Mouse (Mus musculus): ENCODE measurements around the gene Dennd4a. TPM values are rescaled to one million over a fixed set of nuclear protein-coding genes. Genes with fewer than 3 reads are reported as not detected.

Gene Dennd4a
- polyA plus RNA-seq, 1 experiment from 2014 or later: 6.1 TPM

DNA sequence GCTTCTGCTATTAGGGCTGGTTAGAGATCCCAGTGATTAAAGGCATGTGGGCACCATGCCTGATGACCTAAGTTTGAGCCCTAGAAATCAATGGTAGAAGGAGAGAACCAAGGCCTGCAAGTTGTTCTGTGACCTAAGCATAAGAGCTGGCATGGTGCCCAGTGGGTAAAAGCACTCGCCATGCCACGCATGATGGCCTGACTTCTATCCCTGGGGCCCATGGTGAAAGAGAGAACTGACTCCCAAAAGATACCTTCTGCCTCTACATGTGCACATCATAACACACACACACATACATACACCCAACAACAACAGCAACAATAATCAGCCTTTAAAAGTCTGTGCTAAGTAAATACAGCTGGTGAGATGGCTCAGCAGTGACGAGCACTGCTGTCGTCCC is 102.3 kb downstream of the Dennd4a start:
- WGBS: 96% methylated on average over 4 of the region's 4 CpGs
- Histone ChIP-seq H3K9me3 (ENCODE audit: control insufficient read depth, low read length) (no peaks in the 10 kb centered on the region), H3K9ac (ENCODE audit: low read depth, low read length) (no peak overlapping the region)

DNA sequence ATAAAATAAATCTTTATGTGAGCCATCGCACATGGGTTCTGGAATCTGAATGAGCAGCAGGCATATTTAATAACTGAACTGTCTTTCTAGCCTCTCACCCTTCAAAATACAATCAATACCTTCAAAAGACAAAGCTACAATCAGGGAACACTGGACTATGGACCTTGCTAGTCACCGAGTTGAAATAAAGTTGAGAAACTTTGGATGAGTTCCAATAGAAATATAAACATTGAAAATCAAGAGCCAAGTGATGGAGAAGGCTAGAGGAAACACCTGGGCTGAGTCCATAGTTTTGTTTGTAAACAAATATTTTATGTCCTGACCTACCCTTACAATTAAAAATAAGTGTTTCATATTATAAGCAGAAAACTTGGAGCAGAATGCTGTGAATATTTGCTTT is 102.8 kb downstream of the Dennd4a start:
- no peak for ATAC-seq (ENCODE audit: low FRiP score, low TSS enrichment)
- WGBS: 78% methylated on average over 2 of the region's 2 CpGs

More for the DNA sequence above, 102.3 kb downstream of the Dennd4a start:
- no peak overlapping the region for H3K27ac ChIP-seq (ENCODE audit: low read depth, low read length)
- no peak overlapping the region for H3K4me2 ChIP-seq (replicated peaks; ENCODE audit: low read depth, low read length)
- ATAC-seq (ENCODE audit: low FRiP score, low TSS enrichment): no peak
- H3K36me3 ChIP-seq (ENCODE audit: control insufficient read depth, insufficient read depth, low read length): no peaks in the 10 kb centered on the region; the same call in 1 of the 2 replicates
- no peak overlapping the region for H3K4me3 ChIP-seq (ENCODE audit: low read length)
- no peaks in the 10 kb centered on the region for H3K4me1 ChIP-seq (ENCODE audit: control insufficient read depth, insufficient read depth, low read length)
- no peaks in the 10 kb centered on the region for H3K27me3 ChIP-seq (ENCODE audit: control insufficient read depth, insufficient read depth, low read length)

DNA sequence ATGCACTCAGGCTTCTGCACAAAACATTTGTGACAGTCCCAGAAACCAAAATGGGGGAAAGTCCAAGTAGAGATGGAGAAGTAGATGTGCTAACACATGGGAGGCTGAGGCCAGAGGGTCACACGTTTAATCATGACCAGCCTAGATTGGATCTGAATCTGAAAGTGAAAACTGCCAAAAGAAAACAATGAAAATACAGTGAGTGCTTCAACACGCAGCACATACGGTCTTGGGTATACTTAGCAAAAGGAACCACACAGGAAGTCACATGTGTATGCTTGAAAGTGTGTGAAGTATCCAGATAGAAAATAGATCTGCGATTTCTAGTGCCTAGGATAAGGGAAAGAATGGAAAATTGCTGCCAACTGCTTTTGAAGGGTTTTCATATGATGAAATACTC is 103.5 kb downstream of the Dennd4a start:
- Histone ChIP-seq H3K9me3 (ENCODE audit: control insufficient read depth, low read length) (no peaks in the 10 kb centered on the region), H3K36me3 (ENCODE audit: control insufficient read depth, insufficient read depth, low read length) (no peaks in the 10 kb centered on the region; the same call in 1 of the 2 replicates), H3K4me2 (replicated peaks; ENCODE audit: low read depth, low read length) (no peak overlapping the region), H3K9ac (ENCODE audit: low read depth, low read length) (no peak overlapping the region), H3K4me1 (ENCODE audit: control insufficient read depth, insufficient read depth, low read length) (no peaks in the 10 kb centered on the region), H3K4me3 (ENCODE audit: low read length) (no peak overlapping the region), H3K27me3 (ENCODE audit: control insufficient read depth, insufficient read depth, low read length) (no peaks in the 10 kb centered on the region), H3K27ac (ENCODE audit: low read depth, low read length) (no peak overlapping the region)
- no peak for ATAC-seq (ENCODE audit: low FRiP score, low TSS enrichment)
- 81% methylated on average over 4 of the region's 4 CpGs for WGBS

More for the DNA sequence above, 102.8 kb downstream of the Dennd4a start:
- Histone ChIP-seq H3K27me3 (ENCODE audit: control insufficient read depth, insufficient read depth, low read length) (no peaks in the 10 kb centered on the region), H3K9me3 (ENCODE audit: control insufficient read depth, low read length) (no peaks in the 10 kb centered on the region), H3K36me3 (ENCODE audit: control insufficient read depth, insufficient read depth, low read length) (no peaks in the 10 kb centered on the region; the same call in 1 of the 2 replicates), H3K4me1 (ENCODE audit: control insufficient read depth, insufficient read depth, low read length) (no peaks in the 10 kb centered on the region), H3K4me3 (ENCODE audit: low read length) (no peak overlapping the region), H3K27ac (ENCODE audit: low read depth, low read length) (no peak overlapping the region), H3K9ac (ENCODE audit: low read depth, low read length) (no peak overlapping the region), H3K4me2 (replicated peaks; ENCODE audit: low read depth, low read length) (no peak overlapping the region)

DNA sequence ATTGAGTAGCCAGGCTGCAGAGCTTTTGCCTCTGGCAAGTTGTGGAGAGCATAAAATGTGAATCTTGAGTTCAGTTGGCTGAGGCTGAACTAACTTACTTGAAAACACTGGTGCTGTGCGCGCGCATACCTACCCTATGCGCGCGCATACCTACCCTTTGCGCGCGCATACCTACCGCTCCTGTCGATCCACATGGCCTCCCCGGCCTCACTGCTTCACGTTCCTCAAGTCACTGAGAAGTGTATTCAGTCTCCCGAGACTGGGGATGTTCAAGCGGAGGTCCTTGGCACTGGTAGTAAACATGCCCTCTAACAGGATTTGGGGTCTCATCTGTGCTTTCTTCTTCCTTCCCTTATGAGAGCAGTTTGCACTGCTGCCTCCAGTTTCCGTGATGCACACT is 107.4 kb downstream of the Dennd4a start:
- Histone ChIP-seq H3K27me3 (ENCODE audit: control insufficient read depth, insufficient read depth, low read length) (no peaks in the 10 kb centered on the region), H3K9me3 (ENCODE audit: control insufficient read depth, low read length) (no peaks in the 10 kb centered on the region), H3K36me3 (ENCODE audit: control insufficient read depth, insufficient read depth, low read length) (no peaks in the 10 kb centered on the region), H3K4me2 (replicated peaks; ENCODE audit: low read depth, low read length) (peak overlapping the region; percentile 38), H3K4me1 (ENCODE audit: control insufficient read depth, insufficient read depth, low read length) (no peaks in the 10 kb centered on the region), H3K27ac (ENCODE audit: low read depth, low read length) (no peak overlapping the region), H3K9ac (ENCODE audit: low read depth, low read length) (peak overlapping the region; percentile 19; the same call in 1 of the 2 replicates), H3K4me3 (ENCODE audit: low read length) (peak overlapping the region; percentile 30)
- WGBS: 43% methylated on average over 16 of the region's 16 CpGs
- ATAC-seq (ENCODE audit: low FRiP score, low TSS enrichment): no peak; the same call in 1 of the 2 replicates

DNA sequence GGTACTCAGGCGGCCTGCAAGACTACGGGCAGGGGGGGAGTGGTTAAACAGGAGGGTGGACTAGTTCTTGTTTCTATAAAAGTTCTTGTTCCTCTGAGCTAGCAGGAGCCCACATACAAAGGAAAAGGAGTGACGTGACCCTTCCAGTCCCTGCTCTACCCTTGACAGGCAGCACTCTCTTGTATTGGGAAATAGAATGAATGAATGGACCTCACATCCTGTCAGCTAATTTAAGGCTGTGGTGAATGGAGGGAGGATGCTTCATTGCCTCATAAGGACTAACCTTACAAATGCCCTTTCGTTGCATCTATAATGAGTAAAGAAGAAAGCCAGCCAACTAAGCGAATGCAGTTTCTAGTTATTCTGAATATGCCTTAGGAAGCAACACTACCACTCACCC is 114.6 kb downstream of the Dennd4a start:
- 74% methylated on average over 5 of the region's 5 CpGs for WGBS

DNA sequence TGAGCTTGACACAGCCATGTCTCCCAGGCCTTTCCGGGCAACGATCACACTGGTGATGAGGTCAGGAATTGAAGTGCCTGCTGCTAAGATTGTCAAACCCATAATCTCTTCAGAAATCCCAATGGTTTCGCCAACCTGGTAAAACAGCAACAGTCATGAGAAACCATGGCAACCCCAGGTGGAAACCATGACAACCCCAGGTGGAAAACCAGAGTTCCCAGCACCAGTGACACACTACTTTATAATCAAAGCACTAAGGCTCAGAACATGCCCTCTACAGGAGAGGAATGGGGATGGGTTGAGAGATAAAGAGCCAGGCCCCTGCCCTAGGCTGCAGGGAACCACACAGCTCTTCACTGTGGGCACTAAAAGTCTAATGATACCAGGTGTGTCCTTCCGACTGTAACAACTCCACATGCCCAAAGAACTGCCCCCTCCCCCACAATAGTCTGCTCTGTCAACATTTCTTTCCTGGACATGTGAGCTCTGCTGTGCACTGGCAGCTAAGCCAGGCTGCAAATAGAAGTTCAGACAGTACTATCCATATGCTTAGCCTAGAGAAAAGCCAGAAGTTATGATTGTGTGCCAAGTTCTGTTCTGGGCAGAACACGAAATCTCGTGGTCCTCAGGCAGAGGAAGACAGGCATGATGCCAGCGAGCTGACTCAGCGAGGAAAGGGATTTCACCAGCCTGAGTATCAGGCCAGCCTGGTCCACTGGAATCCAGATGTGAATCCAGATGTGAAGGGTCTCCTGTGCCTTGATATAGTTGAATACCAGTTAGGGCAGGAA is 115.3 kb downstream of the Dennd4a start:
- H3K27me3 ChIP-seq (ENCODE audit: control insufficient read depth, insufficient read depth, low read length): no peaks in the 10 kb centered on the region
- WGBS: 76% methylated on average over 8 of the region's 8 CpGs
- H3K4me2 ChIP-seq (replicated peaks; ENCODE audit: low read depth, low read length): no peak overlapping the region
- H3K27ac ChIP-seq (ENCODE audit: low read depth, low read length): no peak overlapping the region
- H3K4me3 ChIP-seq (ENCODE audit: low read length): no peak overlapping the region
- H3K36me3 ChIP-seq (ENCODE audit: control insufficient read depth, insufficient read depth, low read length): no peaks in the 10 kb centered on the region
- H3K9ac ChIP-seq (ENCODE audit: low read depth, low read length): no peak overlapping the region
- H3K9me3 ChIP-seq (ENCODE audit: control insufficient read depth, low read length): no peaks in the 10 kb centered on the region
- 0 out of 2 replicates have a peak, but pooled peaks cover 5% of the 10 kb centered on the region for H3K4me1 ChIP-seq (ENCODE audit: control insufficient read depth, insufficient read depth, low read length)
- ATAC-seq (ENCODE audit: low FRiP score, low TSS enrichment): no peak

More for the DNA sequence above, 114.6 kb downstream of the Dennd4a start:
- H3K4me3 ChIP-seq (ENCODE audit: low read length): no peak overlapping the region
- 0 out of 2 replicates have a peak, but pooled peaks cover 5% of the 10 kb centered on the region for H3K4me1 ChIP-seq (ENCODE audit: control insufficient read depth, insufficient read depth, low read length)
- no peak for ATAC-seq (ENCODE audit: low FRiP score, low TSS enrichment)
- H3K4me2 ChIP-seq (replicated peaks; ENCODE audit: low read depth, low read length): no peak overlapping the region
- H3K36me3 ChIP-seq (ENCODE audit: control insufficient read depth, insufficient read depth, low read length): no peaks in the 10 kb centered on the region
- no peaks in the 10 kb centered on the region for H3K27me3 ChIP-seq (ENCODE audit: control insufficient read depth, insufficient read depth, low read length)
- no peak overlapping the region for H3K9ac ChIP-seq (ENCODE audit: low read depth, low read length)
- no peaks in the 10 kb centered on the region for H3K9me3 ChIP-seq (ENCODE audit: control insufficient read depth, low read length)
- no peak overlapping the region for H3K27ac ChIP-seq (ENCODE audit: low read depth, low read length)

DNA sequence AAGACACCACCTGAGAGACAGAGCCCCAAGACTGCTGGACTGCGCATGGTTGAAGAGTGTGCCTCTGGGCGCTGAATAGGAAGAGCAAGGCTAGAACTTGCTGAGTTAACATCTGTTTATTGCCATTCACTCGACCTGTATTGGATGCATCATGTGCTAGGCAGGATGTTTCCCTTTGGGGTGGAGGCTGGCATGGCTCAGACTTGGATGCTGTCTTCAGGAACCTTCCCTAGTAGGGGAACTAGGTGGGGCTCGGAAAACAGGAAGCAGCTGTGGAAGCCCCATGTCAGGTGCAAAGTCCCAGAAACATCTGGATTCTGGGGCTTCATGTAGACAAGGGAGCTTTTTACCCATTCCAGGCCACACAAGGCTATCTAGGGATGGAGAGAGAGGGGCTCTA is 119.1 kb downstream of the Dennd4a start:
- Histone ChIP-seq H3K27ac (ENCODE audit: low read depth, low read length) (no peak overlapping the region), H3K9me3 (ENCODE audit: control insufficient read depth, low read length) (no peaks in the 10 kb centered on the region), H3K4me2 (replicated peaks; ENCODE audit: low read depth, low read length) (no peak overlapping the region), H3K36me3 (ENCODE audit: control insufficient read depth, insufficient read depth, low read length) (no peaks in the 10 kb centered on the region), H3K9ac (ENCODE audit: low read depth, low read length) (no peak overlapping the region), H3K4me1 (ENCODE audit: control insufficient read depth, insufficient read depth, low read length) (0 out of 2 replicates have a peak, but pooled peaks cover 5% of the 10 kb centered on the region), H3K4me3 (ENCODE audit: low read length) (no peak overlapping the region), H3K27me3 (ENCODE audit: control insufficient read depth, insufficient read depth, low read length) (no peaks in the 10 kb centered on the region)
- 84% methylated on average over 4 of the region's 4 CpGs for WGBS
- ATAC-seq (ENCODE audit: low FRiP score, low TSS enrichment): no peak

DNA sequence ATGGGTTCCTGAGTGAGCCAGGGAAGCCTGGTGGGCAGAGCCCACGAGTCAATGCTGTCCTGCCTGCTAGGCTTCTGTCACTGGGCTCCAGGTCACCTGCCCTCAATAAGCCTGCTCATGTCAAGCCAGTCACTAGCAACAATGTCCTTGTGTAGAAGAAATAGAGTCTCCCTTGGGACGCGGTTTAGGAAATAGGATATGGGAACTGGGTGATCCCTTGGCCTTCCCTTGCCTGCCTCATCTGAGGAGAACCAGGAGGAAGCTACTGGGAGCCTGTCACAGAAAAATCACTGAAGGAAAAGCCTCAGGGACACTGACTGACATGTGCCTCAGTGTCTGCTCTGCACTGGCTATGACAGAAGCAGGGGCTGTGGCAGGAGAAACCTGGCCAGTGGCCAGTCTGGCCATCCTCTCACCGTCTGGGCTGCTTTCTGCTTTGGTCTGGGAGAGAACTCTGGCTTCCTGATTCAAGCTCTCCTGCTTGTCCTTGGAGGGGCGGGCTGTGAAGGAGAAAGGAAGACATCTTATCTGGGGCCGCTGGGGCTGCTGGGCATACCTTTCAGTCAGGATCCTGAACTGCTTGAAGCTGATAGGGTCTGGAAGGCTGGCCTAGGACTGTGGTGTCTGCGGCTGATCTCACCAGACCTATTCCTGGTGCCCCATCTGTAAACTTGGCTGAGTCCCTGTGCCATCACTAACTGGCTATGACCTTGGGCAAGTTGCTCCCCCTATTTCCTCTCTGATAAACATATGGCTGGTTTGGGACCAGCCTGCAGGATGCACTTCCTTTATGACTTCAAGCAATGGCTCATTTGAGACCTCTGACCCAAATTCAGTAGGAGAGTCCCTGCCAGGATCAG is 120.8 kb downstream of the Dennd4a start:
- 75% methylated on average over 7 of the region's 7 CpGs for WGBS
- Histone ChIP-seq H3K4me3 (ENCODE audit: low read length) (no peak overlapping the region), H3K4me2 (replicated peaks; ENCODE audit: low read depth, low read length) (no peak overlapping the region), H3K4me1 (ENCODE audit: control insufficient read depth, insufficient read depth, low read length) (no peaks in the 10 kb centered on the region), H3K9me3 (ENCODE audit: control insufficient read depth, low read length) (no peaks in the 10 kb centered on the region), H3K27me3 (ENCODE audit: control insufficient read depth, insufficient read depth, low read length) (no peaks in the 10 kb centered on the region), H3K9ac (ENCODE audit: low read depth, low read length) (no peak overlapping the region), H3K27ac (ENCODE audit: low read depth, low read length) (no peak overlapping the region), H3K36me3 (ENCODE audit: control insufficient read depth, insufficient read depth, low read length) (no peaks in the 10 kb centered on the region)
- ATAC-seq (ENCODE audit: low FRiP score, low TSS enrichment): no peak

Measured in kidney, embryonic 14.5 days (tissue).